Mouse (Mus musculus) intestine, embryonic 14.5 days (tissue): ENCODE data around the gene Mtor. TPM values are rescaled to one million over a fixed set of nuclear protein-coding genes. Genes with fewer than 3 reads are reported as not detected.

Experiments
- ATAC-seq: fragments of 200-750 bp; cut with Nextera tagmentation; replicated peaks from 2 replicates; pipeline ENCODE4 v1.8.0; 2017; ENCODE audit warnings: low read depth, moderate number of reproducible peaks, moderate TSS enrichment, moderate library complexity; ENCODE audit not compliant: low FRiP score, low TSS enrichment
- DNase-seq: peaks from one replicate; pipeline ENCODE4 v3.0.0-alpha.2; 2018; ENCODE audit warnings: low spot score
- H3K27ac ChIP-seq: fragments of 300-500 bp; sonication (generic); 2 replicates; pipeline ENCODE4 v1.5.1; 2014; ENCODE audit warnings: low read depth, mild to moderate bottlenecking, control low read depth
- H3K27me3 ChIP-seq: fragments of 300-500 bp; sonication (generic); replicated peaks from 2 replicates; pipeline ENCODE4 v1.6.1; 2014; ENCODE audit warnings: low read length, control low read depth; ENCODE audit not compliant: control insufficient read depth, insufficient read depth
- H3K36me3 ChIP-seq: fragments of 300-500 bp; sonication (generic); 2 replicates; pipeline ENCODE4 v1.6.1; 2014; ENCODE audit warnings: low read length, control low read depth; ENCODE audit not compliant: control insufficient read depth, insufficient read depth
- H3K4me1 ChIP-seq: fragments of 300-500 bp; sonication (generic); replicated peaks from 2 replicates; pipeline ENCODE4 v1.6.1; 2014; ENCODE audit warnings: low read length, control low read depth, mixed read lengths; ENCODE audit not compliant: control insufficient read depth, insufficient read depth
- H3K4me2 ChIP-seq: fragments of 300-500 bp; sonication (generic); 2 replicates; pipeline ENCODE4 v1.6.1; 2014; ENCODE audit warnings: low read length
- H3K4me3 ChIP-seq: fragments of 300-500 bp; sonication (generic); 2 replicates; pipeline ENCODE4 v1.5.1; 2014; ENCODE audit warnings: low read depth, low read length, control low read depth, mixed read lengths
- H3K9ac ChIP-seq: fragments of 300-500 bp; sonication (generic); 2 replicates; pipeline ENCODE4 v1.6.1; 2014; ENCODE audit warnings: mild to moderate bottlenecking, low read length
- H3K9me3 ChIP-seq: fragments of 300-500 bp; sonication (generic); 2 replicates; pipeline ENCODE4 v1.6.1; 2016; ENCODE audit warnings: low read length, control low read depth; ENCODE audit not compliant: control insufficient read depth
- WGBS: fragments of 180-500 bp; shearing (Covaris S2); extraction: QIAGEN DNeasy Blood & Tissue Kit; methylation state at CpG from one replicate; pipeline ENCODE4 v1.1.7; 2014; 5-methylcytosine and 5-hydroxymethylcytosine counted together
- polyA plus RNA-seq: library from polyadenylated mRNA; unstranded; fragments of >200 nt; fragmentation: Nextera tagmentation; extraction: Ambion mirVana; gene quantifications from 2 replicates; pipeline ENCODE4 v1.2.1, GENCODE M21; 2014

Gene Mtor
- polyA plus RNA-seq, 1 experiment from 2014 or later: 20.8 TPM

DNA sequence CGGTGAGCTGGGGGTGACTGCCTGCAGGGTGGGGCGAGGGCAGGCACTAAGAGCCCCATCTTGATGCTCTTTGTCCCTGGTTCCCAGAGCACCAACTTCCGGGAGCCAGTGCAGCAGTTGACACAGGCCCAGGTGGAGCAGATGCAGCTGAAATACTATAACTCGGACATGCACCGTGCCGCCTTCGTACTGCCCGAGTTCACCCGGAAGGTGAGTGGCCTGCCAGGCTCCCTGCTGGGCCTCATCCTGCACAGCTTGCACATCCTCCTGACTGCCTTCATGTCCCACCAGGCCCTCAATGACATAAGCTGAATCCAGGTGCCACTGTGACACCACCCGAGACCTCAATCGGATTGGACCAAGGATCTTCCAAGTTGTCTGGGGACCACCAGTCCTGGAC lies 145.6 kb downstream of the Mtor start:
- WGBS: 94% methylated on average over 11 of the region's 11 CpGs
- Histone ChIP-seq H3K27me3 (no peaks in the 10 kb centered on the region), H3K4me1 (peaks cover 11% of the 10 kb centered on the region), H3K4me2 (no peak overlapping the region), H3K9ac (no peak overlapping the region), H3K4me3 (no peak overlapping the region), H3K36me3 (peaks cover 58% of the 10 kb centered on the region), H3K27ac (no peak overlapping the region), H3K9me3 (peaks cover 2% of the 10 kb centered on the region; the same call in 1 of the 2 replicates)
- no peak for DNase-seq
- ATAC-seq: no peak

DNA sequence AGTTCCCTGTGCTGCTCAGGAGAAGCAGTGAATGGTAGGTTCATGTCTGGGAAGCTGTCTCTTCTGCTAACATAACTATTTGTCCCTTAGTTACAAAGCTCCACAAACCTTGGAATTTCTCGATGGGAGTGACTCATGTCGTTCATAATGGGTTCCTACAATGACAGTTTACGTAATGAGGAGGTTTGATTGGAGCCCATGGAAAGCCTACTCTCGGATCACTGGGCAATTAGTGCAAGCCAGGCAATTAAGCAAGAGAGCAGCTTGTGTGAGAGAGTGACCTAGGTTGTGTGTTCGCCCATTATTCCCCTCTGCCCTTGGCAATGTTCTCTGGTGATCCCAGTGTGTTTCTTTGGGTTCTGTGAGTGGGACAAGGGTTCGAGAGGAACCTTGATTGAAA lies 147.5 kb downstream of the Mtor start:
- Histone ChIP-seq H3K9ac (no peak overlapping the region), H3K9me3 (peaks cover 2% of the 10 kb centered on the region; the same call in 1 of the 2 replicates), H3K27me3 (no peaks in the 10 kb centered on the region), H3K4me2 (no peak overlapping the region), H3K4me3 (no peak overlapping the region), H3K27ac (no peak overlapping the region), H3K4me1 (peaks cover 8% of the 10 kb centered on the region), H3K36me3 (peaks cover 58% of the 10 kb centered on the region)
- WGBS: 90% methylated on average over 6 of the region's 6 CpGs
- DNase-seq (no peak), ATAC-seq (no peak)

DNA sequence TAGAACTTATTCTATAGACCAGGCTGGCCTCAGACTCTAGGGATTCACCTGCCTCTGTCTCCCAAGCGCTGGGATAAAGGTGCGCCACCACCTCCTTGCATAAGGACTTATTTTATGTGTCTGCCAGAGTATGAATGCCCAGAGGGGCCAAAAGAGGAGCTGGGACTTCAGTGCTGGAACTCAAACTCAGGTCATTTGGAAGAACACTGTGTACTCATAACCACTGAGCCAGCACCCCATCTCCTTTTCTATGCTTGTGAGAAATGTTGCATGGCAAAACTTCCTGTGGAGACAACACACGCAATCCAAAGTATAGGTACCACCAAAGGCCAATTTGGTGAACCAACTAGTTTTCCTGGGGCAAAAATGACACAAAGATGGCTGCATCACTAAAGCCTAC lies 148.3 kb downstream of the Mtor start:
- DNase-seq (no peak), ATAC-seq (no peak)
- H3K4me1 ChIP-seq: peaks cover 8% of the 10 kb centered on the region
- H3K9ac ChIP-seq: no peak overlapping the region
- peaks cover 58% of the 10 kb centered on the region for H3K36me3 ChIP-seq
- WGBS: 94% methylated on average over 3 of the region's 3 CpGs
- no peak overlapping the region for H3K4me2 ChIP-seq
- H3K27ac ChIP-seq: no peak overlapping the region
- H3K27me3 ChIP-seq: no peaks in the 10 kb centered on the region
- peaks cover 2% of the 10 kb centered on the region; the same call in 1 of the 2 replicates for H3K9me3 ChIP-seq
- no peak overlapping the region for H3K4me3 ChIP-seq

DNA sequence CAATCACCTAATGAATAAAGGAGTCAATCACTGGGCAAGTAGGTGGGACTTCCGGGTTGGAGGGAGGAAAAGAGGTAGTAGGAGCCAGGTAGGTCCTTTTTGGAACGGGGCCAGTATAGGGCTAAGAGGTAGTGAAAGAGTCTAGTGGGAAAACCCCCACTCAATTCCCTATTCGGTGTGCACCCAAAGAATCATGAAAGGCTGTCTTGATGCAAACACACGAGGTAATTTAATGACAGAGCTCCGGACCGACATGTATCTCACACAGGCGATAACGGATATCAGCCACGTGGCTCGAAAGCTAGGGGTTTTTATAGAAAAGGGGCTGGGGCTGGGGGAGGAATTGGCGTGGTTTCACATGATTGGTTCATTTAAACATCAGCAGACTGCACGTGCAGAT lies 150.4 kb downstream of the Mtor start:
- DNase-seq: no peak
- no peaks in the 10 kb centered on the region for H3K27me3 ChIP-seq
- no peak overlapping the region for H3K4me3 ChIP-seq
- H3K4me2 ChIP-seq: no peak overlapping the region
- no peak for ATAC-seq
- no peak overlapping the region for H3K27ac ChIP-seq
- WGBS: 94% methylated on average over 12 of the region's 12 CpGs
- H3K4me1 ChIP-seq: no peaks in the 10 kb centered on the region
- H3K9me3 ChIP-seq: peaks cover 2% of the 10 kb centered on the region; the same call in 1 of the 2 replicates
- no peak overlapping the region for H3K9ac ChIP-seq
- peaks cover 49% of the 10 kb centered on the region for H3K36me3 ChIP-seq

DNA sequence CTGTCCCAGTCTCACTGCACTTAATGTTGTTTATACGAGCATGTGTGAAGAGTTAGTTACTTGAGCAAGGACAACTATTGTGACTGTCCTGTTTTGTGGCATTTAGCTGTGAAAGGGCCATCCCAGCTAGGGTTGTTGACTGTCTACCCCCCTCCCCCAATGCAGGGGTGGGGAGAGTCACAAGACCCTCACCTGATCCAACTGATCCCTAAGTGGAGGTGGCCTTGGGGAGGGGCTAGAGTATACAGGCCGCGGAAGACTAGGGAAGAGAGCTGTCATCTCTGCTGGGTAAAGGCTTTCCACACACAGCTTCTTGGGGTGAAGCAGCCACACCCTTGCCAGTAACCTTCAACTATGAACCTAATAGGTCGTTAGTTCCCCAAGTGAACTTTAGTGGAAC lies 151.9 kb downstream of the Mtor start:
- 0 out of 2 replicates have a peak, but pooled peaks have one; percentile 17 for ATAC-seq
- Histone ChIP-seq H3K4me1 (no peaks in the 10 kb centered on the region), H3K27ac (no peak overlapping the region), H3K4me2 (no peak overlapping the region), H3K9me3 (peaks cover 2% of the 10 kb centered on the region; the same call in 1 of the 2 replicates), H3K27me3 (no peaks in the 10 kb centered on the region), H3K9ac (no peak overlapping the region), H3K36me3 (peaks cover 34% of the 10 kb centered on the region), H3K4me3 (no peak overlapping the region)
- 87% methylated on average over 4 of the region's 4 CpGs for WGBS
- no peak for DNase-seq

DNA sequence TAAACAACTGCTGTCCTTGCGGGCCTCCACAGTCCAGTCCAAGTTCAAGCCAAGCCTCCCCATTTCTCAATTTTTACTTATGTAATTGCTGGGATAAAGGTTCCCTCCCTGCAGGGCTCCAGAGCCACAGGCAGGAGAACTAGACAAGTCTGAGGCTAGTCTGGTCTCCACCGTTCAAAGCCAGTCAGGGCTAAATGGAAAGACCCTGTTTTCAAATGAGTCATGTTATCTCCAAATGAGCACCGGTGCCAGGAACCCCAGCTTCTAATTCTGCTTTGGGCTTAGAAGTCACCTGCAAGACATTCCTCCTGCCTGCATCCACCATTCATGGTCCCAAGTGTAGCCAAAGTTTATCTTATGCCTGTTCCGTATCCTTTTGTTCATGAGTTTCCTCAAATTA lies 153.5 kb downstream of the Mtor start:
- no peaks in the 10 kb centered on the region for H3K27me3 ChIP-seq
- DNase-seq (no peak), ATAC-seq (no peak)
- no peak overlapping the region for H3K4me3 ChIP-seq
- H3K4me1 ChIP-seq: no peaks in the 10 kb centered on the region
- peaks cover 2% of the 10 kb centered on the region; the same call in 1 of the 2 replicates for H3K9me3 ChIP-seq
- H3K36me3 ChIP-seq: peaks cover 18% of the 10 kb centered on the region
- WGBS: 81% methylated on average over 4 of the region's 4 CpGs
- H3K4me2 ChIP-seq: no peak overlapping the region
- H3K9ac ChIP-seq: no peak overlapping the region
- H3K27ac ChIP-seq: no peak overlapping the region

DNA sequence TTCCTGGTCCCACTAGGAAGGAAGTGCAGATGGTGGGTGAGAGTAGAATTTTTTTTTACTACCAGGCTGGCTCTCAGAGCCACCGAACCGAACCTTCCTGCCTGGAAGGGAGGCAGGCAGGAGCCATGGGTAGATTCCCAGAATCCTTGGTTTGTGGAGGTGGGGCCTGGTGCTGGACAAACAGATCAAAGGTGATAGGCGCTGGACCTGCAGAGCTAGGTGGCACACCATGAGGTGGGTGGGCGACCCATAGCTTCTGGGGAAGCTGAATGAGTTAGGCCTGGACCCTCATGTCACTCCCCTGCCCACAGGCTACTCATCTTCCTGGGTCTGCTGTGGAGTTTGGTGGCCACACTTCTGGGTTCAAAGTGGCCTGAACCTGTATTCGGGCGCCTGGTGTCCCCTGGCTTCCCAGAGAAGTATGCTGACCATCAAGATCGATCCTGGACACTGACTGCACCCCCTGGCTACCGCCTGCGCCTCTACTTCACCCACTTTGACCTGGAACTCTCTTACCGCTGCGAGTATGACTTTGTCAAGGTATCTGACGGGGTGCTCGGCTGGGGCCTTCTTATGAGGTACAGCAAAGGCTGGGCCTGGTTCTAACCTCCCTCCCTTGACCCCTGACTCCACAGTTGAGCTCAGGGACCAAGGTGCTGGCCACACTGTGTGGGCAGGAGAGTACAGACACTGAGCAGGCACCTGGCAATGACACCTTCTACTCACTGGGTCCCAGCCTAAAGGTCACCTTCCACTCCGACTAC lies 154.1 kb downstream of the Mtor start, which contains the start of gene Masp2:
Masp2 (plus strand) TSS at position 198 of the 764 bp plus-strand sequence.
- Histone ChIP-seq H3K9ac (no peak within 1 kb of the TSS), H3K4me2 (no peak within 1 kb of the TSS), H3K36me3 (peaks cover 11% of the 10 kb centered on the region), H3K4me3 (no peak within 1 kb of the TSS), H3K4me1 (no peaks in the 10 kb centered on the region), H3K9me3 (peaks cover 2% of the 10 kb centered on the region; the same call in 1 of the 2 replicates), H3K27me3 (no peaks in the 10 kb centered on the region), H3K27ac (no peak within 1 kb of the TSS)
- ATAC-seq (no peak), DNase-seq (no peak)
- WGBS: 87% methylated on average over 14 of the region's 14 CpGs

DNA sequence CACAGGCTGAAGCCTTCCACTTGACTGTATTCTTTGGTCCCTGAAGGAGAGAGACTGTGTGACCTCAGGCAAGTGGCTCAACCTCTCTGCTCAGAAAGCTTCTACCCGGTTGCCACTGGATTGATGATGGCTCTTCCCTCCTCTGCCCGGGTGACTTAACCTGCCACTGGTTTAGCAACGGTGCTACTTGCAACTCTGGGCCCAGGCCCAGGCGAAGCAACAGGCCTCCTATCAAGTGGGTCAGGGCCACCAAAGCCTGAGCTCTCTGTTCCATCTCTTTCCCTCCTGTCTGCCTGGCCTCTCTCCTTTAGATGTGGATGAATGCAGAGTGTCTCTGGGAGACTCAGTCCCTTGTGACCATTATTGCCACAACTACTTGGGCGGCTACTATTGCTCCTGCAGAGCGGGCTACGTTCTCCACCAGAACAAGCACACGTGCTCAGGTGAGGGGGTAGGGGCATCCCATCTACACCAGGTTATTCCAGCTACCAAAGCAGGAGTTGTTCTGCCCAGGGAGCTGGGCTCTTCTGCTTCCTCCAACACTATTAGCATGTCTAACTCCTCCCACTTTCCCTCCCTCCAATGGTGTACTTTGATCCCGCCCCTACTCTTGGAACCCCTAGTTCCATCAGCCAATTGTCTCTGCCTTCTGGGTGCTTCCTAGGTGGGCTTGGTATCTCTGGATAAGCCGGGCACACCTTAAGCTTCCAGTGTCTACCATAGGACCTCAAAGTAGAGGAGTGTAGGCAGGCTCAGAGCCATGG lies 155.1 kb downstream of the Mtor start:
- H3K4me1 ChIP-seq: no peaks in the 10 kb centered on the region
- ATAC-seq: no peak
- H3K36me3 ChIP-seq: peaks cover 4% of the 10 kb centered on the region; the same call in 1 of the 2 replicates
- DNase-seq: no peak
- H3K9me3 ChIP-seq: peaks cover 2% of the 10 kb centered on the region; the same call in 1 of the 2 replicates
- no peak overlapping the region for H3K27ac ChIP-seq
- WGBS: 69% methylated on average over 10 of the region's 10 CpGs
- H3K4me2 ChIP-seq: no peak overlapping the region
- H3K27me3 ChIP-seq: no peaks in the 10 kb centered on the region
- no peak overlapping the region for H3K4me3 ChIP-seq
- H3K9ac ChIP-seq: no peak overlapping the region
